Mouse (Mus musculus) CH12.LX (cell line): ENCODE measurements at regions not wholly inside any gene's neighbourhood (a gene's known extent, or its start where the extent isn't known, plus 50 kb on each side); places are given as distances from the start of the nearest gene placed in this dataset.

Experiments
- DNase-seq: peaks from one replicate; pipeline ENCODE4 v3.0.0-alpha.2; 2013; ENCODE audit errors: extremely low read depth
- H3K27ac ChIP-seq: 2 replicates; pipeline ENCODE4 v1.5.1; 2012; ENCODE audit warnings: low read depth, mild to moderate bottlenecking, control low read depth, moderate library complexity; ENCODE audit not compliant: insufficient read depth
- H3K27me3 ChIP-seq: replicated peaks from 2 replicates; pipeline ENCODE3; 2012; ENCODE audit warnings: inconsistent platforms
- H3K36me3 ChIP-seq, 2 experiments: replicated peaks in 1 of 2; 2 replicates each; pipeline versions ENCODE3 to v1.6.1; 2012; ENCODE audit warnings: inconsistent platforms in 1 of 2, low read length in 1 of 2, mild to moderate bottlenecking in 1 of 2, mixed read lengths in 1 of 2, moderate library complexity in 1 of 2; ENCODE audit not compliant: control insufficient read depth in 1 of 2, insufficient read depth in 1 of 2
- H3K4me1 ChIP-seq, 2 experiments: 2 replicates each; pipeline ENCODE4 v1.6.1; 2012; ENCODE audit warnings: inconsistent platforms in 1 of 2, moderate library complexity in 1 of 2; ENCODE audit not compliant: insufficient read depth in 2 of 2, control insufficient read depth in 1 of 2
- H3K4me2 ChIP-seq: 2 replicates; pipeline ENCODE4 v1.6.1; 2012; ENCODE audit warnings: low read depth, mild to moderate bottlenecking, control low read depth; ENCODE audit not compliant: poor library complexity, insufficient read depth, severe bottlenecking
- H3K4me3 ChIP-seq, 3 experiments: fragments of 150-350 bp in 1 of 3; sonication (generic) in 1 of 3; replicated peaks in 1 of 3; 2 replicates each; pipeline versions ENCODE3 to v1.5.1; 2011 to 2012; ENCODE audit warnings: low read depth in 2 of 3, low read length in 2 of 3, mild to moderate bottlenecking in 2 of 3, moderate library complexity in 2 of 3, control low read depth in 1 of 3, improper control_type of control experiment in 1 of 3, inconsistent platforms in 1 of 3, mixed read lengths in 1 of 3; ENCODE audit not compliant: poor library complexity in 1 of 3
- H3K79me2 ChIP-seq: replicated peaks from 2 replicates; pipeline ENCODE4 v1.6.1; 2012; ENCODE audit warnings: mild to moderate bottlenecking, moderate library complexity; ENCODE audit not compliant: control insufficient read depth, poor library complexity, insufficient read depth, severe bottlenecking; ENCODE audit errors: extremely low read depth
- H3K9ac ChIP-seq: 2 replicates; pipeline ENCODE4 v1.6.1; 2012; ENCODE audit warnings: low read depth, mild to moderate bottlenecking, control low read depth, moderate library complexity; ENCODE audit not compliant: insufficient read depth
- H3K9me3 ChIP-seq: replicated peaks from 2 replicates; pipeline ENCODE3; 2012; ENCODE audit warnings: low read length, inconsistent platforms, mixed read lengths
- BHLHE40 ChIP-seq: IDR thresholded peaks from 2 replicates; pipeline ENCODE4 v1.6.1; 2011; ENCODE audit warnings: mild to moderate bottlenecking, low read depth, low read length, improper control_type of control experiment
- CHD1 ChIP-seq: IDR thresholded peaks from 2 replicates; pipeline ENCODE4 v1.6.1; 2012; ENCODE audit warnings: low read depth, low read length, improper control_type of control experiment, inconsistent platforms
- ELF1 ChIP-seq: IDR thresholded peaks from 2 replicates; pipeline ENCODE4 v1.6.1; 2014; ENCODE audit warnings: low read depth, mild to moderate bottlenecking, inconsistent platforms, low read length, improper control_type of control experiment
- EP300 ChIP-seq: IDR thresholded peaks from 2 replicates; pipeline ENCODE4 v1.6.1; 2011; ENCODE audit warnings: low read length, improper control_type of control experiment
- ETS1 ChIP-seq: conservative IDR thresholded peaks from 2 replicates; pipeline ENCODE4 v1.6.1; 2012; ENCODE audit warnings: low read depth, mild to moderate bottlenecking, inconsistent platforms, low read length, improper control_type of control experiment, moderate library complexity
- GABPA ChIP-seq: IDR thresholded peaks from 2 replicates; pipeline ENCODE4 v1.6.1; 2012; ENCODE audit warnings: low read depth, low read length, improper control_type of control experiment, inconsistent platforms; ENCODE audit not compliant: insufficient replicate concordance
- HCFC1 ChIP-seq: IDR thresholded peaks from 2 replicates; pipeline ENCODE4 v1.6.1; 2012; ENCODE audit warnings: low read depth, mild to moderate bottlenecking, inconsistent platforms, low read length, improper control_type of control experiment
- MAFK ChIP-seq: IDR thresholded peaks from 2 replicates; pipeline ENCODE4 v1.6.1; 2011; ENCODE audit warnings: low read length, improper control_type of control experiment; ENCODE audit not compliant: insufficient replicate concordance
- MAX ChIP-seq: IDR thresholded peaks from 2 replicates; pipeline ENCODE4 v1.6.1; 2011; ENCODE audit warnings: low read length, improper control_type of control experiment
- MEF2A ChIP-seq: IDR thresholded peaks from 2 replicates; pipeline ENCODE4 v1.6.1; 2014; ENCODE audit warnings: low read depth, mild to moderate bottlenecking, inconsistent platforms, low read length, improper control_type of control experiment, borderline replicate concordance
- MXI1 ChIP-seq: IDR thresholded peaks from 2 replicates; pipeline ENCODE4 v1.6.1; 2011; ENCODE audit warnings: mild to moderate bottlenecking, low read depth, low read length, improper control_type of control experiment
- NELFE ChIP-seq: IDR thresholded peaks from 2 replicates; pipeline ENCODE4 v1.6.1; 2011; ENCODE audit warnings: low read depth, low read length, improper control_type of control experiment
- POLR2A ChIP-seq: IDR thresholded peaks from 2 replicates; pipeline ENCODE4 v1.6.1; 2011; ENCODE audit warnings: low read depth, mild to moderate bottlenecking, improper control_type of control experiment, low read length
- POLR2AphosphoS2 ChIP-seq: IDR thresholded peaks from 2 replicates; pipeline ENCODE4 v1.6.1; 2011; ENCODE audit warnings: low read depth, low read length, improper control_type of control experiment
- SIN3A ChIP-seq: IDR thresholded peaks from 2 replicates; pipeline ENCODE4 v1.6.1; 2012; ENCODE audit warnings: low read length, improper control_type of control experiment, inconsistent platforms
- TBP ChIP-seq: conservative IDR thresholded peaks from 2 replicates; pipeline ENCODE4 v1.6.1; 2011; ENCODE audit warnings: low read depth, low read length, improper control_type of control experiment
- UBTF ChIP-seq: IDR thresholded peaks from 2 replicates; pipeline ENCODE4 v1.6.1; 2012; ENCODE audit warnings: low read depth, mild to moderate bottlenecking, inconsistent platforms, low read length, improper control_type of control experiment, moderate library complexity
- ZC3H11A ChIP-seq: IDR thresholded peaks from 2 replicates; pipeline ENCODE4 v1.6.1; 2012; ENCODE audit warnings: low read depth, mild to moderate bottlenecking, inconsistent platforms, low read length, improper control_type of control experiment
- ZKSCAN1 ChIP-seq: IDR thresholded peaks from 2 replicates; pipeline ENCODE4 v1.6.1; 2012; ENCODE audit warnings: low read depth, inconsistent platforms, low read length, improper control_type of control experiment, borderline replicate concordance
- ZMIZ1 ChIP-seq: IDR thresholded peaks from 2 replicates; pipeline ENCODE4 v1.6.1; 2012; ENCODE audit warnings: low read depth, mild to moderate bottlenecking, inconsistent platforms, low read length, improper control_type of control experiment
- ZNF384 ChIP-seq: IDR thresholded peaks from 2 replicates; pipeline ENCODE4 v1.6.1; 2012; ENCODE audit warnings: low read depth, low read length, improper control_type of control experiment, inconsistent platforms
- dilution Hi-C: fragments of 300-500 bp; cut with MboI; formaldehyde crosslinking; loops from 2 replicates; pipeline ENCODE4 v1.14.3; 2020; ENCODE audit warnings: low sequenced_read_pairs; ENCODE audit not compliant: extremely low pct_unique_long_range_greater_than_20kb, extremely low pct_ligation_motif_present
- in situ Hi-C: fragments of 300-500 bp; cut with MboI; formaldehyde crosslinking; loops from 3 replicates; pipeline ENCODE4 v1.14.3; 2019; ENCODE audit warnings: low sequenced_read_pairs, low pct_ligation_motif_present, low pct_unique_long_range_greater_than_20kb, mixed read lengths

GRCm38 (mm10) chr17:29436871-29437534, 53.5 kb upstream of the Pim1 start:
- Histone ChIP-seq H3K9me3 (no peaks in the 10 kb centered on the region), H3K4me3 (peak overlapping the region; percentile 66 to 88 (median 83)), H3K27ac (peak overlapping the region; percentile 91), H3K4me1 (peaks cover 11 to 45% of the 10 kb centered on the region in 2 experiments), H3K27me3 (no peaks in the 10 kb centered on the region), H3K4me2 (peak overlapping the region; percentile 57), H3K9ac (peak overlapping the region; percentile 73), H3K36me3 (peaks cover 0 to 15% of the 10 kb centered on the region in 2 experiments), H3K79me2 (peaks cover 16% of the 10 kb centered on the region)
- dilution Hi-C loops (no loop called here), in situ Hi-C loops (loop anchor here (5.0 kb wide), 1 partner anchor 45 kb away; no protein-coding TSS in a partner anchor)
- peak; percentile 94 for DNase-seq
- no peak for TF ChIP-seq ZNF384
- TF ChIP-seq ZMIZ1: peak; percentile 66; the same call in 1 of the 2 replicates
- no peak for TF ChIP-seq MAFK
- TF ChIP-seq MAX: no peak; the same call in 1 of the 2 replicates
- TF ChIP-seq TBP: peak; percentile 66; the same call in 1 of the 2 replicates
- peak; percentile 89 for TF ChIP-seq POLR2A
- no peak for TF ChIP-seq EP300
- TF ChIP-seq ZC3H11A: no peak
- peak; percentile 71 for TF ChIP-seq SIN3A
- TF ChIP-seq BHLHE40: peak; percentile 51; the same call in 1 of the 2 replicates
- peak; percentile 71 for TF ChIP-seq NELFE
- TF ChIP-seq HCFC1: peak; percentile 66; the same call in 1 of the 2 replicates
- TF ChIP-seq MEF2A: peak; percentile 83
- TF ChIP-seq ELF1: peak; percentile 33; the same call in 1 of the 2 replicates
- TF ChIP-seq POLR2AphosphoS2: peak; percentile 52; the same call in 1 of the 2 replicates
- peak; percentile 81 for TF ChIP-seq MXI1
- peak; percentile 26 for TF ChIP-seq ETS1
- TF ChIP-seq UBTF: 0 out of 2 replicates have a peak, but pooled peaks have one; percentile 52
- TF ChIP-seq ZKSCAN1: no peak
- TF ChIP-seq CHD1: 0 out of 2 replicates have a peak, but pooled peaks have one; percentile 82
- no peak for TF ChIP-seq GABPA
